Mouse (Mus musculus): ENCODE measurements around the gene Ddit4. TPM values are rescaled to one million over a fixed set of nuclear protein-coding genes. Genes with fewer than 3 reads are reported as not detected.
A peak's percentile ranks its signal among the peaks of the same experiment; 100 is the strongest.
"Not testable (repeated sequence)": the region's sequence is repeated elsewhere in the genome, so short reads cannot be mapped to it uniquely, and the experiment has no call there.

Gene Ddit4
- 4.2 and 6.5 TPM in 2 replicates for polyA plus RNA-seq (2014; fragmentation: Nextera tagmentation; extraction: Ambion mirVana)

GRCm38 (mm10) chr10:59951211-59952151 is at the start of gene Ddit4:
Ddit4 (minus strand) TSS chr10:59951834.
- Histone ChIP-seq H3K9me3 (ENCODE audit: control insufficient read depth, low read length) (no peaks in the 10 kb centered on the region), H3K4me3 (ENCODE audit: low read depth, low read length) (peak within 1 kb of the TSS; percentile 95), H3K9ac (replicated peaks; ENCODE audit: low read depth, low read length) (peak within 1 kb of the TSS; percentile 95), H3K4me2 (ENCODE audit: low read depth, low read length) (peak within 1 kb of the TSS; percentile 97), H3K27ac (ENCODE audit: low read depth, low read length) (peak within 1 kb of the TSS; percentile 96), H3K36me3 (ENCODE audit: control insufficient read depth, insufficient read depth, low read length) (no peaks in the 10 kb centered on the region), H3K27me3 (ENCODE audit: control insufficient read depth, insufficient read depth, low read length) (no peaks in the 10 kb centered on the region), H3K4me1 (ENCODE audit: control insufficient read depth, insufficient read depth, low read length) (peaks cover 17% of the 10 kb centered on the region)
- peak; percentile 97 for ATAC-seq (ENCODE audit: low read depth)
- WGBS: 0% methylated on average over 74 of the region's 76 CpGs

DNA sequence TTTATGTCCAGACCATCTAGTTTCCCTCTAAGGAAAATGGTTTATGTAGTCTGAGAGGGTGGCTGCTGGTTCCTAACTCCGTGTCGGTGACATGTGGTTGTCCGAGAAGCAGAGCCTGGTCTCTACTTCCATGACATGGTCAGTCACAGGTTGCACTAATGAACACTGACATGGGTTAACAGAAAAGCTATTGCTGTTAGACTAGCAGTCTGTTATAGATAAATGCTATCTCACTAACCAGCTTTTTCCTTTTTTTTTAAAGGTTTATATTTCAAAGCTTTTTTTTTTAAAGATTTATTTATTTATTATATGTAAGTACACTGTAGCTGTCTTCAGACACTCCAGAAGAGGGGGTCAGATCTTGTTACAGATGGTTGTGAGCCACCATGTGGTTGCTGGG is 47.4 kb upstream of the Ddit4 start:
- H3K4me1 ChIP-seq (ENCODE audit: control insufficient read depth, insufficient read depth, low read length): peaks cover 10% of the 10 kb centered on the region; the same call in 1 of the 2 replicates
- no peak overlapping the region for H3K4me2 ChIP-seq (ENCODE audit: low read depth, low read length)
- no peaks in the 10 kb centered on the region for H3K27me3 ChIP-seq (ENCODE audit: control insufficient read depth, insufficient read depth, low read length)
- no peak for ATAC-seq (ENCODE audit: low read depth)
- 0 out of 2 replicates have a peak, but pooled peaks cover 11% of the 10 kb centered on the region for H3K36me3 ChIP-seq (ENCODE audit: control insufficient read depth, insufficient read depth, low read length)
- no peak overlapping the region for H3K9ac ChIP-seq (replicated peaks; ENCODE audit: low read depth, low read length)
- no peak overlapping the region for H3K4me3 ChIP-seq (ENCODE audit: low read depth, low read length)
- 91% methylated on average over 3 of the region's 3 CpGs for WGBS
- no peak overlapping the region for H3K27ac ChIP-seq (ENCODE audit: low read depth, low read length)
- H3K9me3 ChIP-seq (ENCODE audit: control insufficient read depth, low read length): no peaks in the 10 kb centered on the region

- Histone ChIP-seq H3K27ac (ENCODE audit: low read depth, low read length) (no peak overlapping the region), H3K4me3 (ENCODE audit: low read depth, low read length) (no peak overlapping the region), H3K27me3 (ENCODE audit: control insufficient read depth, insufficient read depth, low read length) (no peaks in the 10 kb centered on the region), H3K4me2 (ENCODE audit: low read depth, low read length) (no peak overlapping the region), H3K4me1 (ENCODE audit: control insufficient read depth, insufficient read depth, low read length) (peaks cover 5% of the 10 kb centered on the region; the same call in 1 of the 2 replicates), H3K9ac (replicated peaks; ENCODE audit: low read depth, low read length) (no peak overlapping the region), H3K36me3 (ENCODE audit: control insufficient read depth, insufficient read depth, low read length) (0 out of 2 replicates have a peak, but pooled peaks cover 11% of the 10 kb centered on the region), H3K9me3 (ENCODE audit: control insufficient read depth, low read length) (no peaks in the 10 kb centered on the region)
- ATAC-seq (ENCODE audit: low read depth): no peak
- WGBS: 30% methylated on average over 7 of the region's 7 CpGs
Measured at GRCm38 (mm10) chr10:59997591-59997990, 46.0 kb upstream of the Ddit4 start.

DNA sequence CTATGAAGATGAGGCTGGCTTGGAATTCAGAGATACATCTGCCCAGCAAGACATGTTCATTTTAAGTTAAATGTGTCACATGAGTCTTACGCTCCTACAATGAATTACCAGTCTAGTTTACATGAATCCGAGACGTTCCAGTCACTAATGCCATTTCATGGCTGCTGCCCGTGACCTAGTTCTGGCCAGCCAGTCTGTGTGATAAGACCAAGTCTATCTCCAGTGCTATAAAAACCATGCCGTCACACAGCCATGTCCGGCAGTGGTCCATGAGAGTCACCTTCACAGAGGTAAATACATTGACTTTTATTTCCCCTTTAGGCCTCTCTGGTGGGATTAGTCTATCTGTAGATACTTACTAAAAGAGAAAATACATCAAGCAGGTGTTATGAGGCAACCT is 44.3 kb upstream of the Ddit4 start:
- H3K4me1 ChIP-seq (ENCODE audit: control insufficient read depth, insufficient read depth, low read length): no peaks in the 10 kb centered on the region
- WGBS: 94% methylated on average over 6 of the region's 6 CpGs
- H3K9me3 ChIP-seq (ENCODE audit: control insufficient read depth, low read length): no peaks in the 10 kb centered on the region
- H3K4me2 ChIP-seq (ENCODE audit: low read depth, low read length): no peak overlapping the region
- no peak for ATAC-seq (ENCODE audit: low read depth)
- no peak overlapping the region for H3K4me3 ChIP-seq (ENCODE audit: low read depth, low read length)
- 0 out of 2 replicates have a peak, but pooled peaks cover 11% of the 10 kb centered on the region for H3K36me3 ChIP-seq (ENCODE audit: control insufficient read depth, insufficient read depth, low read length)
- H3K9ac ChIP-seq (replicated peaks; ENCODE audit: low read depth, low read length): no peak overlapping the region
- no peak overlapping the region for H3K27ac ChIP-seq (ENCODE audit: low read depth, low read length)
- no peaks in the 10 kb centered on the region for H3K27me3 ChIP-seq (ENCODE audit: control insufficient read depth, insufficient read depth, low read length)

GRCm38 (mm10) chr10:59993813-59994212 is 42.2 kb upstream of the Ddit4 start:
- not testable (repeated sequence) for H3K27ac ChIP-seq (ENCODE audit: low read depth, low read length); H3K27me3 ChIP-seq (ENCODE audit: control insufficient read depth, insufficient read depth, low read length); H3K9ac ChIP-seq (replicated peaks; ENCODE audit: low read depth, low read length); H3K4me1 ChIP-seq (ENCODE audit: control insufficient read depth, insufficient read depth, low read length); ATAC-seq (ENCODE audit: low read depth); H3K9me3 ChIP-seq (ENCODE audit: control insufficient read depth, low read length); H3K4me2 ChIP-seq (ENCODE audit: low read depth, low read length); H3K4me3 ChIP-seq (ENCODE audit: low read depth, low read length)
- WGBS: 94% methylated on average over 2 of the region's 3 CpGs
- H3K36me3 ChIP-seq (ENCODE audit: control insufficient read depth, insufficient read depth, low read length): peaks cover 25% of the 10 kb centered on the region

- no peak overlapping the region for H3K4me2 ChIP-seq (ENCODE audit: low read depth, low read length)
- no peak overlapping the region for H3K9ac ChIP-seq (replicated peaks; ENCODE audit: low read depth, low read length)
- ATAC-seq (ENCODE audit: low read depth): no peak
- H3K4me1 ChIP-seq (ENCODE audit: control insufficient read depth, insufficient read depth, low read length): no peaks in the 10 kb centered on the region
- H3K4me3 ChIP-seq (ENCODE audit: low read depth, low read length): no peak overlapping the region
- no peaks in the 10 kb centered on the region for H3K9me3 ChIP-seq (ENCODE audit: control insufficient read depth, low read length)
- peaks cover 37% of the 10 kb centered on the region for H3K36me3 ChIP-seq (ENCODE audit: control insufficient read depth, insufficient read depth, low read length)
- no peak overlapping the region for H3K27ac ChIP-seq (ENCODE audit: low read depth, low read length)
- 92% methylated on average over 8 of the region's 8 CpGs for WGBS
- H3K27me3 ChIP-seq (ENCODE audit: control insufficient read depth, insufficient read depth, low read length): no peaks in the 10 kb centered on the region
Measured at GRCm38 (mm10) chr10:59992024-59992423, 40.4 kb upstream of the Ddit4 start.

DNA sequence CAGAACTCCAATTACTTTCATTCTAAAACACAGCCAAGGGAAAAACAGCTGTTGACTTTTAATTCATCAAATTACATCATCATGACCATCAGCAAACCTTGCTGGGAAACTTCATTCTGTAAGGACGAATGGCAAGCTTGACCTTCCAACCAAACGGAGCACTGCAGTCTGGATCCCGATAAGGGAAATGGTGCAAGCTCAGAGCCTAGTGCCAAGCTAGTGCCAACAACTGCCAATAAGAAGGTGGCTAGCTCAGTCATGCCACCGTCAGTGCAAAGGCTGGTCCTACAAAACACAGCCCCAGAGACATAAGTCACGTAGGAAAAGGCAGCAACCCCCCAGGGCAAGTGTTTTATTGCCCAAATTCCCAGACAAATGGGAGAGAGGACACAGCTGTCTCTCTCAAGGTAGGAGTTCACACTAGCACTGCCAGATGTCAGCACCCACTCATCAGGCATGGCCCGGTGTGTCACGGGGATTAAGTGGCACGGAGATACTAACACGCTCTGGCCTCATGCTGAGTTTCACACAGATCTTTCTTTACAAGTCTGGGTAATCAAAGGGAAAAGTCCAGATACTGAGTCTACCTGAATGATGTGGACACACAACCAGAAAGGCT is 39.7 kb upstream of the Ddit4 start:
- Histone ChIP-seq H3K9me3 (ENCODE audit: control insufficient read depth, low read length) (no peaks in the 10 kb centered on the region), H3K27ac (ENCODE audit: low read depth, low read length) (no peak overlapping the region), H3K27me3 (ENCODE audit: control insufficient read depth, insufficient read depth, low read length) (no peaks in the 10 kb centered on the region), H3K36me3 (ENCODE audit: control insufficient read depth, insufficient read depth, low read length) (peaks cover 39% of the 10 kb centered on the region), H3K4me3 (ENCODE audit: low read depth, low read length) (no peak overlapping the region), H3K4me1 (ENCODE audit: control insufficient read depth, insufficient read depth, low read length) (no peaks in the 10 kb centered on the region), H3K9ac (replicated peaks; ENCODE audit: low read depth, low read length) (no peak overlapping the region), H3K4me2 (ENCODE audit: low read depth, low read length) (no peak overlapping the region)
- WGBS: 54% methylated on average over 9 of the region's 9 CpGs
- no peak for ATAC-seq (ENCODE audit: low read depth)

GRCm38 (mm10) chr10:59990393-59990792 is 38.8 kb upstream of the Ddit4 start:
- WGBS: 97% methylated on average over 9 of the region's 9 CpGs
- peaks cover 34% of the 10 kb centered on the region for H3K36me3 ChIP-seq (ENCODE audit: control insufficient read depth, insufficient read depth, low read length)

GRCm38 (mm10) chr10:59988036-59988435 is 36.4 kb upstream of the Ddit4 start:
- Histone ChIP-seq H3K4me3 (ENCODE audit: low read depth, low read length) (no peak overlapping the region), H3K36me3 (ENCODE audit: control insufficient read depth, insufficient read depth, low read length) (peaks cover 31% of the 10 kb centered on the region), H3K4me2 (ENCODE audit: low read depth, low read length) (no peak overlapping the region), H3K9ac (replicated peaks; ENCODE audit: low read depth, low read length) (no peak overlapping the region), H3K27ac (ENCODE audit: low read depth, low read length) (no peak overlapping the region), H3K4me1 (ENCODE audit: control insufficient read depth, insufficient read depth, low read length) (no peaks in the 10 kb centered on the region), H3K27me3 (ENCODE audit: control insufficient read depth, insufficient read depth, low read length) (no peaks in the 10 kb centered on the region), H3K9me3 (ENCODE audit: control insufficient read depth, low read length) (no peaks in the 10 kb centered on the region)
- WGBS: 87% methylated on average over 4 of the region's 4 CpGs
- ATAC-seq (ENCODE audit: low read depth): no peak

More at GRCm38 (mm10) chr10:59990393-59990792, 38.8 kb upstream of the Ddit4 start:
- H3K4me2 ChIP-seq (ENCODE audit: low read depth, low read length): no peak overlapping the region
- no peaks in the 10 kb centered on the region for H3K4me1 ChIP-seq (ENCODE audit: control insufficient read depth, insufficient read depth, low read length)
- ATAC-seq (ENCODE audit: low read depth): no peak
- H3K27ac ChIP-seq (ENCODE audit: low read depth, low read length): no peak overlapping the region
- no peak overlapping the region for H3K9ac ChIP-seq (replicated peaks; ENCODE audit: low read depth, low read length)
- H3K9me3 ChIP-seq (ENCODE audit: control insufficient read depth, low read length): no peaks in the 10 kb centered on the region
- no peak overlapping the region for H3K4me3 ChIP-seq (ENCODE audit: low read depth, low read length)
- no peaks in the 10 kb centered on the region for H3K27me3 ChIP-seq (ENCODE audit: control insufficient read depth, insufficient read depth, low read length)

Measured in neural tube, embryonic 14.5 days (tissue).